In genomic region chr5:90364526-90364925, GRCm38 (mm10) we compare ENCODE assay signal across 8 mouse cellular contexts. TPM values are rescaled to one million over a fixed set of nuclear protein-coding genes. Genes with fewer than 3 reads are reported as not detected.
DNase-seq lines count a peak whose midpoint lies in the region; ATAC-seq and TF ChIP-seq lines count a peak whose summit lies in the region.

No protein-coding gene starts in this region.

- peak overlapping the region; percentile 80 for H3K4me2 ChIP-seq in intestine, postnatal 0 days (replicated peaks; ENCODE audit: low read depth)

- peaks cover 4% of the 10 kb centered on the region; the same call in 1 of the 2 replicates for H3K36me3 ChIP-seq in intestine, postnatal 0 days (ENCODE audit: control insufficient read depth, insufficient read depth)

- TF ChIP-seq CTCF in intestine, postnatal 0 days (IDR thresholded peaks at IDR 0.05; ENCODE audit: low read depth): peak; percentile 79

- ATAC-seq in granulocyte monocyte progenitor cell, adult 5-6 weeks (replicated peaks; ENCODE audit: poor library complexity, severe bottlenecking): peak; percentile 30
- no peak for ATAC-seq in intestine, postnatal 0 days

- no peaks in the 10 kb centered on the region for H3K27me3 ChIP-seq in intestine, postnatal 0 days (replicated peaks; ENCODE audit: control insufficient read depth, insufficient read depth, low read length)

- no peaks in the 10 kb centered on the region for H3K9me3 ChIP-seq in intestine, postnatal 0 days (ENCODE audit: control insufficient read depth)

- intact Hi-C loops in left cerebral cortex, postnatal 25 days (cut with DNase I): loop anchor here (5.0 kb wide), 1 partner anchor 77 kb away; no protein-coding TSS in a partner anchor

- WGBS in intestine, postnatal 0 days: under 1% methylated on average over 6 of the region's 6 CpGs

- H3K4me3 ChIP-seq in intestine, postnatal 0 days (ENCODE audit: low read depth, low read length): peak overlapping the region; percentile 84

- H3K4me1 ChIP-seq in intestine, postnatal 0 days (replicated peaks; ENCODE audit: control insufficient read depth, insufficient read depth, low read length): no peaks in the 10 kb centered on the region; the same call in 1 of the 2 replicates

- H3K27ac ChIP-seq in intestine, postnatal 0 days (ENCODE audit: low read depth, low read length): no peak overlapping the region

- peak overlapping the region; percentile 99; the same call in 1 of the 2 replicates for H3K9ac ChIP-seq in intestine, postnatal 0 days (ENCODE audit: low read depth, low read length)

- peak; percentile 83 for DNase-seq in urinary bladder, postnatal 14 days (ENCODE audit: low spot score)
- no peak for DNase-seq in urinary bladder, adult 2 months (ENCODE audit: low spot score)
- peak; percentile 41 for DNase-seq in embryo, embryonic 9.5 days (ENCODE audit: extremely low spot score)
- DNase-seq in left cerebral cortex, postnatal 25 days (ENCODE audit: low spot score in 2 of 2): peak; percentile 70 to 87
- DNase-seq in mesoderm, embryonic 11.5 days (ENCODE audit: low read depth, low spot score): peak; percentile 53
- peak; percentile 57 for DNase-seq in spleen, adult 12 weeks (ENCODE audit: low spot score)

RNA-seq across cellular contexts. Expression of gene Ankrd17, which starts 1.9 kb away (rescaled TPM):
- 33.5 and 41.5 TPM in 2 replicates for polyA plus RNA-seq in urinary bladder, adult 2 months (2012; rRNA removed)
- 86.9 and 98.0 TPM in 2 replicates for total RNA-seq in granulocyte monocyte progenitor cell, adult 5-6 weeks (2014; fragmentation: Nextera tagmentation)
- 74.9 and 82.4 TPM in 2 replicates for total RNA-seq in granulocyte monocyte progenitor cell, adult 5-6 weeks (2017)
- polyA plus RNA-seq in intestine, postnatal 0 days (2015; fragmentation: Nextera tagmentation; extraction: Ambion mirVana): 19.3 and 23.3 TPM in 2 replicates
- 100 to 1,000 TPM; 110 to 117 TPM for total RNA-seq in left cerebral cortex, postnatal 25 days (2021)

RNA-seq across cellular contexts. Expression of gene Gm9958, which starts 2.5 kb away (rescaled TPM):
- 3.0 and 3.3 TPM in 2 replicates for polyA plus RNA-seq in urinary bladder, adult 2 months (2012; rRNA removed)
- 0.56 and 2.3 TPM in 2 replicates for total RNA-seq in granulocyte monocyte progenitor cell, adult 5-6 weeks (2014; fragmentation: Nextera tagmentation)
- 1.5 and 1.9 TPM in 2 replicates for total RNA-seq in granulocyte monocyte progenitor cell, adult 5-6 weeks (2017)
- 3.0 and 3.3 TPM in 2 replicates for polyA plus RNA-seq in intestine, postnatal 0 days (2015; fragmentation: Nextera tagmentation; extraction: Ambion mirVana)
- total RNA-seq in left cerebral cortex, postnatal 25 days (2021): 1 to 10 TPM; 1.6 to 1.7 TPM
